Mouse (Mus musculus): Measurements from ENCODE around the gene Dusp10. TPM values are rescaled to one million over a fixed set of nuclear protein-coding genes. Genes with fewer than 3 reads are reported as not detected.

Dusp10 gene
- 6.0 and 8.1 TPM in 2 replicates for polyA plus RNA-seq (2012; rRNA removed)

GRCm38 (mm10) chr1:184013106-184013505 lies at the start of gene Dusp10:
TSS of gene Dusp10 (plus strand) at chr1:184013302.

GRCm38 (mm10) chr1:184034011-184034557 lies 21.0 kb downstream of the Dusp10 start, which contains the start of gene 1700056E22Rik:
TSS of gene 1700056E22Rik (minus strand) at chr1:184034301.

Other genes starting within 250 kb of the Dusp10 start
- gene 1700056E22Rik, start 21.0 kb downstream of the Dusp10 start, polyA plus RNA-seq (2012; rRNA removed): 1.5 and 2.6 TPM in 2 replicates

All from central nervous system, embryonic 11.5 days (tissue).